Mouse (Mus musculus) ES-E14 (cell line): ENCODE data around the gene Dhrs1.

Source experiments
- CHD2 ChIP-seq: IDR thresholded peaks from 2 replicates; pipeline ENCODE4 v1.6.1; 2014; ENCODE audit warnings: mild to moderate bottlenecking, low read depth, low read length, inconsistent platforms
- HCFC1 ChIP-seq: IDR thresholded peaks from 2 replicates; pipeline ENCODE4 v1.6.1; 2012; ENCODE audit warnings: low read length, inconsistent platforms, borderline replicate concordance; ENCODE audit not compliant: insufficient read depth
- MAFK ChIP-seq: IDR thresholded peaks from 2 replicates; pipeline ENCODE4 v1.6.1; 2014; ENCODE audit warnings: mild to moderate bottlenecking, low read depth, low read length, inconsistent platforms; ENCODE audit not compliant: insufficient read depth
- ZC3H11A ChIP-seq: IDR thresholded peaks from 2 replicates; pipeline ENCODE4 v1.6.1; 2012; ENCODE audit warnings: low read depth, mild to moderate bottlenecking, inconsistent platforms, low read length, borderline replicate concordance

DNA sequence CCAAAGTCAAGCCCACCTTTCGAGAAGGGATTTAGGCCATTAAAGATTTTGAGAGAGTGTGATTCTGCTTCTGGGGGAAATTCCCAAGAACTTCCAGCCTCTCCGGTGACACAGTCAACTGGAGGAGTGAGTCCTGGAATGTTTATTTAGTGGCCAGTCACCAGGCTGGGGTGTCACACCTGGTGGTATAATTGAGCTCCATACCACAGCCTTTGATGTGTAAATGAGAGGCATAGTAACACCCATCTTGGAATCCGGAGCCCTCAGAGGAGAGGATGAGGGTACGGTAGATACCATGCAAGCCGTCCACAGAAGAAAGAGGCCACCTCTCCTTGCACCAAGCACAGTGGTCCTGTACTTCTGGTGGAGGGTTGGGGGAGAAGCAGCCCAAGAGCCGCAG is 42.7 kb downstream of the Dhrs1 start:
- no peak for TF ChIP-seq CHD2
- no peak for TF ChIP-seq MAFK
- no peak for TF ChIP-seq ZC3H11A
- TF ChIP-seq HCFC1 = no peak
